Mouse (Mus musculus) liver, embryonic 16.5 days (tissue): Measurements from ENCODE around the gene Gm7271. TPM values are rescaled to one million over a fixed set of nuclear protein-coding genes. Genes with fewer than 3 reads are reported as not detected.

Source experiments
- ATAC-seq: fragments of 200-750 bp; cut with Nextera tagmentation; 2 replicates; pipeline ENCODE4 v1.8.0; 2017; ENCODE audit warnings: low read depth, mild to moderate bottlenecking, moderate number of reproducible peaks, moderate library complexity
- H3K27ac ChIP-seq: fragments of 300-500 bp; sonication (generic); 2 replicates; pipeline ENCODE4 v1.5.1; 2014; ENCODE audit warnings: mild to moderate bottlenecking, low read length
- H3K27me3 ChIP-seq: fragments of 300-500 bp; sonication (generic); 2 replicates; pipeline ENCODE4 v1.6.1; 2014; ENCODE audit warnings: low read depth, low read length, mixed read lengths; ENCODE audit not compliant: control insufficient read depth, insufficient read depth
- H3K36me3 ChIP-seq: fragments of 300-500 bp; sonication (generic); 2 replicates; pipeline ENCODE4 v1.6.1; 2014; ENCODE audit warnings: mild to moderate bottlenecking; ENCODE audit not compliant: control insufficient read depth, insufficient read depth
- H3K4me1 ChIP-seq: fragments of 300-500 bp; sonication (generic); 2 replicates; pipeline ENCODE4 v1.6.1; 2014; ENCODE audit warnings: low read depth, low read length, mixed read lengths; ENCODE audit not compliant: control insufficient read depth
- H3K4me2 ChIP-seq: fragments of 300-500 bp; sonication (generic); 2 replicates; pipeline ENCODE4 v1.6.1; 2014; ENCODE audit warnings: low read depth, low read length, mixed read lengths
- H3K4me3 ChIP-seq: fragments of 300-500 bp; sonication (generic); 2 replicates; pipeline ENCODE4 v1.5.1; 2014; ENCODE audit warnings: low read depth, mild to moderate bottlenecking, low read length
- H3K9ac ChIP-seq: fragments of 300-500 bp; sonication (generic); 2 replicates; pipeline ENCODE4 v1.6.1; 2014; ENCODE audit warnings: low read depth, low read length
- H3K9me3 ChIP-seq: fragments of 300-500 bp; sonication (generic); replicated peaks from 2 replicates; pipeline ENCODE4 v1.6.1; 2016; ENCODE audit warnings: low read length; ENCODE audit not compliant: control insufficient read depth
- WGBS: fragments of 180-500 bp; shearing (Covaris S2); extraction: QIAGEN DNeasy Blood & Tissue Kit; methylation state at CpG from one replicate; pipeline ENCODE4 v1.1.7; 2014; ENCODE audit not compliant: insufficient replicate concordance; 5-methylcytosine and 5-hydroxymethylcytosine counted together
- polyA plus RNA-seq: library from polyadenylated mRNA; unstranded; fragments of >200 nt; fragmentation: Nextera tagmentation; extraction: Ambion mirVana; gene quantifications from 2 replicates; pipeline ENCODE4 v1.2.1, GENCODE M21; 2015

The Gm7271 gene
- polyA plus RNA-seq, result not detected in 2 replicates

DNA sequence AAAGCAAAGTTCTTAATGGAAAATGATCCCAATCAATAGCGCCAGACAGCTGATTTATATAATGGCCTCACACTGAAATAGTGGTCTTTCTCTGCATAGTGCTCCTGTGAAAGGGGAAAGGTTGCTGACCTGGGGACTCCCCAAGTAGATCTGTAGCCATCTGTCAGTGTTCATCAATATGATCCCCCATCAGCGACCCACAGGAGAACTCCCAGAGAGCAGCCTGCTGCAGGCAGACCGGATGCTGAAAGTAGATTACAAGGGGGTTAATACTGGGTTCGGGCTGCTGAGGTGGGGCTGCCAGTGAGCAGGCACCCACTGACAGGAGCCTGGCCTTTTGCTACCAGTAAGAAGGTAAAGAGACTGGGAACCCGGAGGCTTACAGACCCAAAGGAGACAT, at the start of gene Gm7271:
Gm7271 (plus strand) TSS at position 230 of the 400 bp plus-strand sequence.
- no peaks in the 10 kb centered on the region for H3K9me3 ChIP-seq
- 37% methylated on average over 5 of the region's 5 CpGs for WGBS
- no peaks in the 10 kb centered on the region for H3K27me3 ChIP-seq
- H3K36me3 ChIP-seq, result no peaks in the 10 kb centered on the region
- no peak within 1 kb of the TSS for H3K9ac ChIP-seq
- H3K4me3 ChIP-seq, result no peak within 1 kb of the TSS
- H3K4me1 ChIP-seq, result no peaks in the 10 kb centered on the region
- no peak within 1 kb of the TSS for H3K4me2 ChIP-seq
- no peak within 1 kb of the TSS for H3K27ac ChIP-seq
- no peak for ATAC-seq

DNA sequence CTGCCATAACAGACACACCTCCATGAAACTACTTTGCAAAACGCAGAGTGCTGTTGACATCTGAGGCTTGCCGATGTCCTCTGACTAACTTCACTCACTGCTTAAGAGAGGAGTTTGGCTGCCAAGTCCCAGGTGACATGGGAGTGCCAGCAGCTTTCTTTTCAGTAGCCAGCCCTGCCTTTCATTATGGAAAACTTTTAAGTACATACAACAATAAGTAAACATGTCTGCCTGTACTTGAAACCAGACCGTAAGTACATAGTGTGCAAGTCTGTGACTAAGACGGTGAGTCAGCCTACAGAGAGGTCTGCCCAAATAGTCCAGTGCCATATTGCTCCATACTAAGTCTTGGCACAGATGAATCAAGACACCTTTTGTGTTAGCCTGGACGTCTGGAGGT, 46.7 kb upstream of the Gm7271 start:
- ATAC-seq, result no peak
- Histone ChIP-seq H3K27ac (no peak overlapping the region), H3K36me3 (no peaks in the 10 kb centered on the region), H3K27me3 (no peaks in the 10 kb centered on the region), H3K9me3 (no peaks in the 10 kb centered on the region), H3K4me2 (no peak overlapping the region), H3K4me1 (no peaks in the 10 kb centered on the region), H3K4me3 (no peak overlapping the region), H3K9ac (no peak overlapping the region)
- WGBS, result 64% methylated on average over 5 of the region's 5 CpGs

DNA sequence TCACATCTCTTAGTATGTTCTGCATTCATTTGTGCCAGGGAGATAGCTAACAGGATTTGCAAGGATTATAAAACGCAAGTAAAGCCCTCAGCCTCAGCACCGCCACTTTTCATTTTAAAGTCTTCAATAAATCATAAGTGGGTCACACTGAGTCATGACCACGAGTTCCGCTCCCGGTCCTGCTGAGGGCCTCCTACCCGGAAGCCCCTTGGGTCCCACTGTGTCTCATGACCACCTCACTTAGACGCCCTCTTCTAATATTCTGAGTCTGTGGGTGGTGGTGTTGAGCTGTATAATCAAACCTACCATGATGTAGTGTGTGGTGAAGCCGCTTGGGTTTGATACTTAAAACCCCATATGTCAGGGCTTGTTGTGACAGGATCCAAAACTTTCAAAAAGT, 46.1 kb upstream of the Gm7271 start:
- no peak overlapping the region for H3K9ac ChIP-seq
- H3K4me1 ChIP-seq, result no peaks in the 10 kb centered on the region
- no peaks in the 10 kb centered on the region for H3K27me3 ChIP-seq
- WGBS, result 70% methylated on average over 8 of the region's 8 CpGs
- no peak for ATAC-seq
- H3K9me3 ChIP-seq, result no peaks in the 10 kb centered on the region
- H3K27ac ChIP-seq, result no peak overlapping the region
- no peak overlapping the region for H3K4me3 ChIP-seq
- H3K36me3 ChIP-seq, result no peaks in the 10 kb centered on the region
- no peak overlapping the region for H3K4me2 ChIP-seq

DNA sequence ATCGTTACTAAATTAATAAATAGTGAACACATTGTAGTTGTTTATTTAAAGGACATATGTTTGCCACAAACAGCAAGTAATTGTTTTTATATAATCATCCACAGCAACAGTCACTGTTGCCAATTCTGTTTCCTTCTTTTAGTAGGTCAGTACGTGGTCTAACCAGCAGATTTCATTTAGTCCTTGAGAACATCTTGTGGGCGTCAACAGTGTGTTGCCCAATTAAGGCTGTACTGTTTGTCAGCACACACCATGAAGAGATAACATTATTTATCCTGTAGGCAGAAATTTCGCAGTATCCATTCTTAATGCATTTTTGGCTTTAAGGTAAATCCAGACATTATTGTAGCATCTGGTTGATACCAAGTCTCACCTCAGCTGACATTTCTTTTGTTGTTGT, 42.4 kb upstream of the Gm7271 start:
- no peaks in the 10 kb centered on the region for H3K4me1 ChIP-seq
- H3K9ac ChIP-seq, result no peak overlapping the region
- H3K4me2 ChIP-seq, result no peak overlapping the region
- no peak for ATAC-seq
- H3K9me3 ChIP-seq, result no peaks in the 10 kb centered on the region
- H3K4me3 ChIP-seq, result no peak overlapping the region
- H3K27me3 ChIP-seq, result no peaks in the 10 kb centered on the region
- H3K36me3 ChIP-seq, result no peaks in the 10 kb centered on the region
- no peak overlapping the region for H3K27ac ChIP-seq
- 45% methylated on average over 4 of the region's 4 CpGs for WGBS

DNA sequence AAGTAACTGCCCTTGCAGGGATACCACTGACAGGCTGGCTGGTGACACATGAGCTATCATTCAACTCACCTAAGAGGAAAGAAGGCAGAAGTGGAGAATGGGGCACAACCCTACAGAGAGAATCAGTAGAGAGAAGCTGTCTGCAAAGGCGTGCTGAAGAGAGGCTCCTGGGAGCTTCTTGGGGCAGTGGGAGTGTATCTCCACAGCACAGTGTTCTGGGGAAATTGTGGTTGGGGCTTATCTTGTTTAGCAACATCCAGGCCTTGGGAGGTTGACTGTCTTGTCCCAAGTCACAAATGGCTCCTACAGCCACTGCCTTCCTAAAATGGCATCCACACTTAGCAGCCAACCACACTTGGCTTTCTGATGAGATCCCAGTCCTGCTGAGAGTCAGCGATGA, 8.9 kb upstream of the Gm7271 start:
- 42% methylated on average over 2 of the region's 2 CpGs for WGBS
- H3K27ac ChIP-seq, result no peak overlapping the region
- no peak overlapping the region for H3K4me3 ChIP-seq
- ATAC-seq, result no peak
- no peak overlapping the region for H3K9ac ChIP-seq
- H3K36me3 ChIP-seq, result no peaks in the 10 kb centered on the region
- H3K4me2 ChIP-seq, result no peak overlapping the region
- H3K4me1 ChIP-seq, result no peaks in the 10 kb centered on the region
- no peaks in the 10 kb centered on the region for H3K9me3 ChIP-seq
- H3K27me3 ChIP-seq, result no peaks in the 10 kb centered on the region

DNA sequence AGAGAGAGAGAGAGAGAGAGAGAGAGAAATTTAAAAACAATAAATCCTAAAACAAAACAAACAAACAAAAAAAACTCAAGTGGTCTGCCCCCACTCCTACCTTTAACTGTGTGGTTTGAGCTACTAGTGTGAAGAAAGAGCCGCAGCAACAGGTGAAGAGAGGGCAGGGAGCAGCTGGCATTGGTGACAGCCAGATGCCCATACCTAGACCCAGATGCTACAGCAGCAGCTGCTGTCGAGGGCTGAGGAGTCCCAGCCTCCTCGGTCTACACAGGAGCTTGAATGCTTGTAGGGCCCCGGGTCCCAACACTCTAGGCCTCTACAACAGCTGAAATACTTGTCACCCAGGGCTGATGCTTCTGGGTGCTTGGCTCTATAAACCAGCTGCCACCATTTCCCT, 7.0 kb upstream of the Gm7271 start:
- WGBS, result 61% methylated on average over 4 of the region's 4 CpGs
- no peaks in the 10 kb centered on the region for H3K4me1 ChIP-seq
- no peaks in the 10 kb centered on the region for H3K27me3 ChIP-seq
- ATAC-seq, result no peak
- H3K9ac ChIP-seq, result no peak overlapping the region
- H3K4me3 ChIP-seq, result no peak overlapping the region
- no peaks in the 10 kb centered on the region for H3K9me3 ChIP-seq
- H3K4me2 ChIP-seq, result no peak overlapping the region
- H3K36me3 ChIP-seq, result no peaks in the 10 kb centered on the region
- H3K27ac ChIP-seq, result no peak overlapping the region

DNA sequence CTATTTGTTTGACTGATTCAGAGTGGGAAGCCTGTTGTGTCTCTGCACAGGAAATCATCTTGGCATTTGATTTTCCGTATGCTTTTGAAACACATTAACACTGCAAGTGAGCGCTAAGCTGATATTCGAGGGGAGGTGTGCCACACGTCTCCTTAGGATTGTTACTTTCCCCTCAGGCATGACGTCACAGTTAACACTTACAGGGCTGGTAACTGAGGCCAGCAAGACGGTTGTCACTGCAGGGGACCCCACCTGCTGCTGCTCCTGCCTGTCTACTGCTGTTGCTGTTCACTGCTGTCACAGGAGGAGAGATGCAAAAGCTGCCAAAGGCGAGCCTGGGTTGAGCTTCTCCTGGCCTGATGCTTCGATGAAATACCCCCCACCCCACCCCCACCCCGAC, 6.1 kb upstream of the Gm7271 start:
- Histone ChIP-seq H3K9ac (no peak overlapping the region), H3K4me3 (no peak overlapping the region), H3K36me3 (no peaks in the 10 kb centered on the region), H3K4me1 (no peaks in the 10 kb centered on the region), H3K4me2 (no peak overlapping the region), H3K27ac (no peak overlapping the region), H3K9me3 (no peaks in the 10 kb centered on the region), H3K27me3 (no peaks in the 10 kb centered on the region)
- WGBS, result 36% methylated on average over 9 of the region's 9 CpGs
- ATAC-seq, result no peak

DNA sequence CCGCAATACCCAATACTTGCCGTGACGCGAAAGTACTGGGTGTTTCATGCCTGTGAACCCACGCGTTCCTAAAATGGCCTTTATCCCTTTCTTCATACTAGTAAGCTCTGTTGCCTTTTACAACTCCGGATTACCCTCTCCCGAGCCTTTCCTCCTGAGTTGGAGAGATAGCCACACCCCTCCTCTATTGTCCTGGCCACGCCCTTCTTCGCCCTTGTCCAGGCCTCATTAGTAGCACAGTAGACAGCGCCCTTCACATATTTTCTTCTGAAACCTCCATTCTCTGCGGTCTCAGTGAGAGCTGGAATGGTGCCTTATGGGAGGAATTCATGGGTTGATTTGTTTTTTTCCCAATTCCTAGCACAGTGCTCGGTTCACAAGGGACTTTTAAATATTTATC, 11.3 kb downstream of the Gm7271 start:
- Histone ChIP-seq H3K9me3 (no peaks in the 10 kb centered on the region; the same call in 1 of the 2 replicates), H3K4me1 (no peaks in the 10 kb centered on the region), H3K36me3 (no peaks in the 10 kb centered on the region), H3K27me3 (no peaks in the 10 kb centered on the region), H3K9ac (no peak overlapping the region), H3K27ac (no peak overlapping the region), H3K4me2 (no peak overlapping the region), H3K4me3 (no peak overlapping the region)
- ATAC-seq, result no peak
- 70% methylated on average over 13 of the region's 13 CpGs for WGBS

DNA sequence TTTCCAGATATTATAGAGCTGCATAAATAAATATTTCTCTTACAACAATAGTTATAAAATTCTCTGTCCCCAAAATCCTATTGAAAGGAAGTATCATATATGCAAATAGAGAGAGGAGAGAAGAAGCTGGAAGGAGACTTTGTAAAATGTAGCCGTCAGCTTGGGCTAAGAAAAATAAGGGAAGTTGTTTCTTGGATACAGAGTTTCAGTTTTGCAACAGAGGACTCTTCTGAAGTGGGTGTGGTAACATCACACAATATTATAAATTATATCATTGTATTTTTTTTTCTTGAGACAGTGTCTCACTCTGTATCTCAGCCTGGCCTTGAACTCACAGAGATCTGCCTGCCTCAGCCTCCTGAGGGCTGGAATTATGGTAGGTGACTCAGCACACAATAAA, 38.6 kb downstream of the Gm7271 start:
- H3K4me3 ChIP-seq, result no peak overlapping the region
- no peak overlapping the region for H3K27ac ChIP-seq
- H3K9me3 ChIP-seq, result no peaks in the 10 kb centered on the region
- H3K4me2 ChIP-seq, result no peak overlapping the region
- no peaks in the 10 kb centered on the region for H3K27me3 ChIP-seq
- H3K9ac ChIP-seq, result no peak overlapping the region
- no peaks in the 10 kb centered on the region for H3K4me1 ChIP-seq
- WGBS, result 39% methylated on average over 1 of the region's 1 CpGs
- H3K36me3 ChIP-seq, result no peaks in the 10 kb centered on the region
- no peak for ATAC-seq

DNA sequence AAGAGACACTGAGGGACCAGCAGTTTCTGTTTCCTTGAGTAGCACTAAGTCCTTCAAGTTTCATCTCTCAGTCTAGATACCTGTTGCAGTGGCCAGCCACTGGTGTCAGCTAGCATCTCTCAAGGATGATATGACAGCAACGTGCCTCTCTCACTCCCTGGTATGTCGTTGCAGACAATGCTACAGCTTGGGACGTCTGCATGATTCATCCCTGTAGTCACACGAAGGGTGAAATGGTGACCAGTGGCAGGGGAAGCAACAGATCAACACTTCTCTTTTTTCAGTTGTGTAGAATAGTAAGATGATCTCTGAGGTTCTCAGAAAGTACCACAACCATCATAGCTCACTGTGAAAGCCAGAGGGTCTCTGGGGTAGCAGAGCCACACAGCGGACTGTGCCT, 40.8 kb downstream of the Gm7271 start:
- no peak overlapping the region for H3K4me3 ChIP-seq
- H3K4me2 ChIP-seq, result no peak overlapping the region
- no peaks in the 10 kb centered on the region for H3K36me3 ChIP-seq
- no peak for ATAC-seq
- no peak overlapping the region for H3K9ac ChIP-seq
- 28% methylated on average over 5 of the region's 5 CpGs for WGBS
- no peaks in the 10 kb centered on the region for H3K9me3 ChIP-seq
- no peaks in the 10 kb centered on the region for H3K27me3 ChIP-seq
- no peaks in the 10 kb centered on the region for H3K4me1 ChIP-seq
- H3K27ac ChIP-seq, result no peak overlapping the region
